Mouse (Mus musculus) heart, postnatal 0 days (tissue): ENCODE data around the gene Pdia6. TPM values are rescaled to one million over a fixed set of nuclear protein-coding genes. Genes with fewer than 3 reads are reported as not detected.

Experiments
- ATAC-seq: fragments of 200-750 bp; cut with Nextera tagmentation; 2 replicates; pipeline ENCODE4 v1.8.0; 2017; ENCODE audit warnings: low read depth, moderate number of reproducible peaks, moderate library complexity; ENCODE audit not compliant: insufficient read depth
- DNase-seq: peaks from one replicate; pipeline ENCODE4 v3.0.0-alpha.2; 2016; ENCODE audit warnings: low spot score
- H3K27ac ChIP-seq: fragments of 300-500 bp; sonication (generic); 2 replicates; pipeline ENCODE4 v1.5.1; 2014; ENCODE audit warnings: low read depth, mild to moderate bottlenecking
- H3K27me3 ChIP-seq: fragments of 300-500 bp; sonication (generic); 2 replicates; pipeline ENCODE4 v1.6.1; 2014; ENCODE audit warnings: low read length, mixed read lengths; ENCODE audit not compliant: control insufficient read depth, insufficient read depth
- H3K36me3 ChIP-seq: fragments of 300-500 bp; sonication (generic); replicated peaks from 2 replicates; pipeline ENCODE4 v1.6.1; 2014; ENCODE audit warnings: low read length, mixed read lengths; ENCODE audit not compliant: control insufficient read depth, insufficient read depth
- H3K4me1 ChIP-seq: fragments of 300-500 bp; sonication (generic); 2 replicates; pipeline ENCODE4 v1.6.1; 2014; ENCODE audit warnings: antibody characterized with exemption; ENCODE audit not compliant: control insufficient read depth, insufficient read depth
- H3K4me2 ChIP-seq: fragments of 300-500 bp; sonication (generic); 2 replicates; pipeline ENCODE4 v1.6.1; 2014; ENCODE audit warnings: low read depth, mild to moderate bottlenecking, low read length, moderate library complexity
- H3K4me3 ChIP-seq: fragments of 300-500 bp; sonication (generic); 2 replicates; pipeline ENCODE4 v1.5.1; 2014; ENCODE audit warnings: low read depth, low read length
- H3K9ac ChIP-seq: fragments of 300-500 bp; sonication (generic); replicated peaks from 2 replicates; pipeline ENCODE4 v1.6.1; 2014; ENCODE audit warnings: low read depth, low read length, mixed read lengths
- H3K9me3 ChIP-seq: fragments of 300-500 bp; sonication (generic); replicated peaks from 2 replicates; pipeline ENCODE4 v1.6.1; 2016; ENCODE audit warnings: low read length; ENCODE audit not compliant: control insufficient read depth
- CTCF ChIP-seq: IDR thresholded peaks from 2 replicates; pipeline ENCODE4 v1.5.1; 2016; ENCODE audit warnings: antibody characterized with exemption, control low read depth, low read depth
- EP300 ChIP-seq: IDR thresholded peaks from 2 replicates; pipeline ENCODE4 v1.6.1; 2016; ENCODE audit warnings: antibody characterized with exemption, low read depth
- WGBS: fragments of 180-500 bp; shearing (Covaris S2); extraction: QIAGEN DNeasy Blood & Tissue Kit; methylation state at CpG from one replicate; pipeline ENCODE4 v1.1.7; 2014; 5-methylcytosine and 5-hydroxymethylcytosine counted together
- polyA plus RNA-seq: library from polyadenylated mRNA; unstranded; fragments of >200 nt; fragmentation: Nextera tagmentation; extraction: Ambion mirVana; gene quantifications from 2 replicates; pipeline ENCODE4 v1.2.1, GENCODE M21; 2015
- total RNA-seq: library from RNA; depleted of rRNA; stranded (reverse); fragments of >200 nt; gene quantifications from 2 replicates; pipeline ENCODE4 v1.2.3, GENCODE M21; 2014; ENCODE audit warnings: low replicate concordance; rRNA removed

Gene Pdia6
- total and polyA plus RNA-seq, 2 experiments from 2014 or later, result 52.7 to 129 TPM

GRCm38 (mm10) chr12:17324549-17325470 is 58.5 kb downstream of the Pdia6 start:
- Histone ChIP-seq H3K4me3 (peak overlapping the region; percentile 51), H3K4me2 (peak overlapping the region; percentile 75), H3K4me1 (0 out of 2 replicates have a peak, but pooled peaks cover 3% of the 10 kb centered on the region), H3K9ac (0 out of 2 replicates have a peak overlapping the region, but pooled peaks have one; percentile 18), H3K27ac (no peak overlapping the region), H3K27me3 (peaks cover 31% of the 10 kb centered on the region), H3K9me3 (no peaks in the 10 kb centered on the region), H3K36me3 (no peaks in the 10 kb centered on the region)
- 6% methylated on average over 48 of the region's 51 CpGs for WGBS
- no peak for ATAC-seq
- TF ChIP-seq CTCF (no peak), EP300 (no peak)
- DNase-seq, result no peak

- no peak within 1 kb of the TSS for H3K4me2 ChIP-seq
- no peak within 1 kb of the TSS for H3K27ac ChIP-seq
- 0 out of 2 replicates have a peak, but pooled peaks cover 3% of the 10 kb centered on the region for H3K4me1 ChIP-seq
- no peaks in the 10 kb centered on the region for H3K9me3 ChIP-seq
- H3K4me3 ChIP-seq, result no peak within 1 kb of the TSS
- no peak for DNase-seq
- peaks cover 17% of the 10 kb centered on the region for H3K27me3 ChIP-seq
- H3K36me3 ChIP-seq, result no peaks in the 10 kb centered on the region
- TF ChIP-seq EP300 (no peak), CTCF (no peak)
- H3K9ac ChIP-seq, result no peak within 1 kb of the TSS
- ATAC-seq, result no peak
- 63% methylated on average over 3 of the region's 3 CpGs for WGBS
These were observed 62.9 kb downstream of the Pdia6 start, which contains the start of gene Atp6v1c2 for GRCm38 (mm10) chr12:17329259-17329658. Atp6v1c2 (minus strand) TSS chr12:17329359.

- 26% methylated on average over 1 of the region's 1 CpGs for WGBS
- Histone ChIP-seq H3K9ac (no peak overlapping the region), H3K9me3 (no peaks in the 10 kb centered on the region), H3K4me3 (no peak overlapping the region), H3K4me2 (no peak overlapping the region), H3K36me3 (no peaks in the 10 kb centered on the region), H3K27me3 (no peaks in the 10 kb centered on the region), H3K4me1 (no peaks in the 10 kb centered on the region), H3K27ac (no peak overlapping the region)
- ATAC-seq (no peak), DNase-seq (no peak)
- TF ChIP-seq EP300, result no peak
- TF ChIP-seq CTCF, result no peak
These were observed 67.1 kb downstream of the Pdia6 start for GRCm38 (mm10) chr12:17333459-17333858.

Other genes with a start within 250 kb of the Pdia6 start
- 2.3 TPM in 1 of 2 replicates, not detected in the other for gene Kcnf1, start 89.7 kb upstream of the Pdia6 start, total RNA-seq
- gene Kcnf1, start 89.7 kb upstream of the Pdia6 start, polyA plus RNA-seq, result 0.10 and 0.12 TPM in 2 replicates
- not detected in 2 replicates for gene Atp6v1c2, start 62.8 kb downstream of the Pdia6 start, total RNA-seq
- gene Atp6v1c2, start 62.8 kb downstream of the Pdia6 start, polyA plus RNA-seq, result 0.12 and 0.38 TPM in 2 replicates
- 2.2 and 7.1 TPM in 2 replicates for gene Nol10, start 81.9 kb downstream of the Pdia6 start, total RNA-seq
- gene Nol10, start 81.9 kb downstream of the Pdia6 start, polyA plus RNA-seq, result 5.9 and 7.6 TPM in 2 replicates